Mouse (Mus musculus) retina, embryonic 14.5 days (tissue): ENCODE data around the gene Zfp512.
A peak's percentile ranks its signal among the peaks of the same experiment; 100 is the strongest.
"Not testable (repeated sequence)": the region's sequence is repeated elsewhere in the genome, so short reads cannot be mapped to it uniquely, and the experiment has no call there.

Source experiments
- DNase-seq: peaks from one replicate; pipeline ENCODE4 v3.0.0-alpha.2; 2015; ENCODE audit warnings: low spot score

Zfp512 gene

GRCm38 (mm10) chr5:31451878-31452561 lies at the start of gene Zfp512:
Zfp512 (plus strand) TSS chr5:31452431.
- DNase-seq = peak; percentile 96

GRCm38 (mm10) chr5:31434727-31435126 lies 17.5 kb upstream of the Zfp512 start:
- not testable (repeated sequence) for DNase-seq

GRCm38 (mm10) chr5:31451336-31451735 lies 895 bp upstream of the Zfp512 start:
- DNase-seq = no peak

GRCm38 (mm10) chr5:31452562-31452878 lies 289 bp downstream of the Zfp512 start:
- no peak for DNase-seq

- peak; percentile 5 for DNase-seq
Observed at GRCm38 (mm10) chr5:31452886-31453410, 717 bp downstream of the Zfp512 start.

GRCm38 (mm10) chr5:31467798-31468197 lies 15.6 kb downstream of the Zfp512 start:
- DNase-seq = no peak

- no peak for DNase-seq
Observed at GRCm38 (mm10) chr5:31469711-31470110, 17.5 kb downstream of the Zfp512 start.

- DNase-seq = peak; percentile 61
Observed at GRCm38 (mm10) chr5:31470334-31470733, 18.1 kb downstream of the Zfp512 start.

- DNase-seq = no peak
Observed at GRCm38 (mm10) chr5:31480536-31480935, 28.3 kb downstream of the Zfp512 start.

GRCm38 (mm10) chr5:31485440-31485839 lies 33.2 kb downstream of the Zfp512 start, which contains the start of gene 4930548H24Rik:
4930548H24Rik (plus strand) TSS chr5:31485740.
- DNase-seq = no peak

- DNase-seq = no peak
Observed at GRCm38 (mm10) chr5:31487889-31488288, 35.7 kb downstream of the Zfp512 start.

- DNase-seq = no peak
Observed at GRCm38 (mm10) chr5:31489116-31489769, 37.0 kb downstream of the Zfp512 start.

GRCm38 (mm10) chr5:31492031-31492430 lies 39.8 kb downstream of the Zfp512 start:
- no peak for DNase-seq

GRCm38 (mm10) chr5:31494513-31495297 lies 42.5 kb downstream of the Zfp512 start, which contains the start of gene Gpn1:
Gpn1 (plus strand) TSS chr5:31494741.
- DNase-seq = peak; percentile 95

- DNase-seq = no peak
Observed at GRCm38 (mm10) chr5:31504843-31505242, 52.6 kb downstream of the Zfp512 start.

- DNase-seq = no peak
Observed at GRCm38 (mm10) chr5:31512481-31512880, 60.2 kb downstream of the Zfp512 start.

GRCm38 (mm10) chr5:31520556-31520955 lies 68.3 kb downstream of the Zfp512 start:
- no peak for DNase-seq

GRCm38 (mm10) chr5:31526354-31527116 lies 74.3 kb downstream of the Zfp512 start, which contains the start of gene Slc4a1ap:
Slc4a1ap (plus strand) TSS chr5:31526995.
- DNase-seq = peak; percentile 89

GRCm38 (mm10) chr5:31527117-31527680 lies 75.0 kb downstream of the Zfp512 start:
- DNase-seq = peak; percentile 4

GRCm38 (mm10) chr5:31527707-31528106 lies 75.5 kb downstream of the Zfp512 start, which contains the start of gene Supt7l:
Supt7l (minus strand) TSS chr5:31527807.
- DNase-seq = not testable (repeated sequence)

GRCm38 (mm10) chr5:31528560-31528959 lies 76.3 kb downstream of the Zfp512 start:
- DNase-seq = no peak
